Mouse (Mus musculus): ENCODE data around the gene Jag2.

Gene Jag2

GRCm38 (mm10) chr12:112866467-112867080 is 63.0 kb downstream of the Jag2 start:
- no peak for DNase-seq

GRCm38 (mm10) chr12:112864804-112865203 is 64.8 kb downstream of the Jag2 start:
- no peak for DNase-seq

- no peak for DNase-seq
Measured at GRCm38 (mm10) chr12:112861911-112862321, 67.7 kb downstream of the Jag2 start.

GRCm38 (mm10) chr12:112860765-112861164 is 68.8 kb downstream of the Jag2 start:
- peak; percentile 78 to 84 for DNase-seq

- DNase-seq: peak; percentile 86 to 89
Measured at GRCm38 (mm10) chr12:112859930-112860329, 69.6 kb downstream of the Jag2 start.

- DNase-seq: peak in 1 of 2 experiments; percentile 26
Measured at GRCm38 (mm10) chr12:112858581-112859336, 70.8 kb downstream of the Jag2 start.

All from thymus, postnatal 36 days (tissue).